Mouse (Mus musculus): ENCODE data around the gene Mepce.

- no peak for TF ChIP-seq CTCF (IDR thresholded peaks at IDR 0.05; ENCODE audit: control insufficient read depth, insufficient read depth, low read length)
- TF ChIP-seq POLR2A (IDR thresholded peaks at IDR 0.05; ENCODE audit: borderline replicate concordance, control insufficient read depth, low read depth, low read length), result no peak
Measured at GRCm38 (mm10) chr5:137733638-137734288, 53.7 kb downstream of the Mepce start.

Data from bone marrow, adult 2 months (tissue).